Mouse (Mus musculus) E14TG2a.4 (cell line): Measurements from ENCODE around the gene Simc1.

Experiments used
- H3K27me3 ChIP-seq: 2 replicates; pipeline ENCODE4 v1.6.1; 2014; ENCODE audit warnings: low read length, control low read depth; ENCODE audit not compliant: insufficient read depth
- H3K36me3 ChIP-seq: 2 replicates; pipeline ENCODE4 v1.6.1; 2014; ENCODE audit warnings: low read length, control low read depth; ENCODE audit not compliant: insufficient read depth
- H3K4me1 ChIP-seq: replicated peaks from 2 replicates; pipeline ENCODE4 v1.6.1; 2014; ENCODE audit warnings: low read depth, low read length, control low read depth
- H3K4me3 ChIP-seq: replicated peaks from 2 replicates; pipeline ENCODE4 v1.5.1; 2014; ENCODE audit warnings: mild to moderate bottlenecking, low read length
- H3K9me3 ChIP-seq: 2 replicates; pipeline ENCODE4 v1.6.1; 2014; ENCODE audit warnings: low read length, control low read depth
- CTCF ChIP-seq: conservative IDR thresholded peaks from 2 replicates; pipeline ENCODE4 v1.5.1; 2014; ENCODE audit warnings: low read length
- NANOG ChIP-seq: IDR thresholded peaks from 2 replicates; pipeline ENCODE4 v1.6.1; 2014; ENCODE audit warnings: borderline replicate concordance, low read length, mixed read lengths
- POU5F1 ChIP-seq: IDR thresholded peaks from 2 replicates; pipeline ENCODE4 v1.6.1; 2014; ENCODE audit warnings: low read length, borderline replicate concordance

Simc1 gene

GRCm38 (mm10) chr13:54505920-54506319 lies 2.3 kb downstream of the Simc1 start:
- TF ChIP-seq POU5F1 (no peak), CTCF (no peak), NANOG (no peak)
- Histone ChIP-seq H3K27me3 (peaks cover 26% of the 10 kb centered on the region), H3K4me3 (no peak overlapping the region), H3K36me3 (no peaks in the 10 kb centered on the region), H3K9me3 (no peaks in the 10 kb centered on the region), H3K4me1 (peaks cover 35% of the 10 kb centered on the region)

- Histone ChIP-seq H3K4me3 (no peak overlapping the region), H3K36me3 (peaks cover 16% of the 10 kb centered on the region), H3K27me3 (no peaks in the 10 kb centered on the region), H3K4me1 (no peaks in the 10 kb centered on the region), H3K9me3 (peaks cover under 1% of the 10 kb centered on the region; the same call in 1 of the 2 replicates)
- TF ChIP-seq CTCF (peak; percentile 34), POU5F1 (no peak)
These were observed 16.6 kb downstream of the Simc1 start for GRCm38 (mm10) chr13:54520221-54520620.

GRCm38 (mm10) chr13:54521181-54521580 lies 17.6 kb downstream of the Simc1 start:
- no peaks in the 10 kb centered on the region for H3K27me3 ChIP-seq
- TF ChIP-seq NANOG = no peak
- TF ChIP-seq POU5F1 = no peak
- TF ChIP-seq CTCF = no peak

GRCm38 (mm10) chr13:54527140-54527539 lies 23.6 kb downstream of the Simc1 start:
- TF ChIP-seq POU5F1 (no peak), CTCF (no peak), NANOG (no peak)
- Histone ChIP-seq H3K27me3 (no peaks in the 10 kb centered on the region), H3K4me1 (no peaks in the 10 kb centered on the region), H3K4me3 (no peak overlapping the region), H3K9me3 (no peaks in the 10 kb centered on the region), H3K36me3 (peaks cover 70% of the 10 kb centered on the region)

More at GRCm38 (mm10) chr13:54521181-54521580, 17.6 kb downstream of the Simc1 start:
- Histone ChIP-seq H3K4me1 (no peaks in the 10 kb centered on the region), H3K4me3 (no peak overlapping the region), H3K9me3 (no peaks in the 10 kb centered on the region), H3K36me3 (peaks cover 25% of the 10 kb centered on the region)

- TF ChIP-seq POU5F1 (no peak), CTCF (no peak), NANOG (no peak)
- Histone ChIP-seq H3K4me1 (peaks cover 14% of the 10 kb centered on the region), H3K36me3 (peaks cover 47% of the 10 kb centered on the region), H3K27me3 (no peaks in the 10 kb centered on the region), H3K9me3 (no peaks in the 10 kb centered on the region), H3K4me3 (no peak overlapping the region)
These were observed 28.6 kb downstream of the Simc1 start for GRCm38 (mm10) chr13:54532134-54532533.

GRCm38 (mm10) chr13:54548036-54548435 lies 44.5 kb downstream of the Simc1 start:
- H3K4me3 ChIP-seq = no peak overlapping the region
- H3K4me1 ChIP-seq = peaks cover 12% of the 10 kb centered on the region
- no peak for TF ChIP-seq NANOG
- TF ChIP-seq POU5F1 = no peak
- TF ChIP-seq CTCF = no peak

GRCm38 (mm10) chr13:54556176-54556575 lies 52.6 kb downstream of the Simc1 start:
- no peaks in the 10 kb centered on the region for H3K9me3 ChIP-seq
- H3K36me3 ChIP-seq = peaks cover 99% of the 10 kb centered on the region
- H3K4me1 ChIP-seq = peaks cover 17% of the 10 kb centered on the region
- H3K27me3 ChIP-seq = no peaks in the 10 kb centered on the region
- H3K4me3 ChIP-seq = no peak overlapping the region
- TF ChIP-seq NANOG (no peak), POU5F1 (no peak), CTCF (no peak)

More at GRCm38 (mm10) chr13:54548036-54548435, 44.5 kb downstream of the Simc1 start:
- no peaks in the 10 kb centered on the region for H3K27me3 ChIP-seq
- H3K9me3 ChIP-seq = no peaks in the 10 kb centered on the region
- peaks cover 71% of the 10 kb centered on the region for H3K36me3 ChIP-seq

DNA sequence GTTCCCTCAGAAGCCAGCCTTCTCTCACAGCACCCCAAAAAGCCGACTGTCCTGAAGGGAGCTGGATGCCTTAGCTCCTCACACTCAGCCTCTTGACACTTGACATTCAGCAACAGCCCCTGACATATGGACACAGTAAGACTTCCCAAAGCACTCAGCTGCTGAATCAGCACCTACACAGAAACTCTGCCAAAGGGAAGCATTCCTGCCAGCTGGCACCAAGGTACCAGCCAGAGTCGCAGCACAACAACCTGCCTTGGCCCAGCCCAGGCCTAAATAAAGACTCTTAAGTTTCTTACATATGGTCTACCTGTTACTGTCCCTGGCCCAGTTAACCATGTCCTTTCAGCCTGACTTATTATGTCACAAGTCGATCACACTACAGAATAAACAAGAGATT lies 53.2 kb downstream of the Simc1 start:
- Histone ChIP-seq H3K4me3 (no peak overlapping the region), H3K4me1 (peaks cover 21% of the 10 kb centered on the region), H3K27me3 (no peaks in the 10 kb centered on the region), H3K36me3 (peaks cover 99% of the 10 kb centered on the region), H3K9me3 (no peaks in the 10 kb centered on the region)
- TF ChIP-seq NANOG (no peak), CTCF (no peak), POU5F1 (no peak)

- Histone ChIP-seq H3K9me3 (no peaks in the 10 kb centered on the region), H3K4me3 (no peak overlapping the region), H3K27me3 (no peaks in the 10 kb centered on the region), H3K4me1 (peaks cover 29% of the 10 kb centered on the region), H3K36me3 (peaks cover 99% of the 10 kb centered on the region)
- TF ChIP-seq NANOG = no peak
- TF ChIP-seq CTCF = no peak
- no peak for TF ChIP-seq POU5F1
These were observed 54.1 kb downstream of the Simc1 start for GRCm38 (mm10) chr13:54557652-54558051.
